Mouse (Mus musculus) CH12.LX (cell line): Measurements from ENCODE around the gene Zc3h18. TPM values are rescaled to one million over a fixed set of nuclear protein-coding genes. Genes with fewer than 3 reads are reported as not detected.
A peak's percentile ranks its signal among the peaks of the same experiment; 100 is the strongest.

ENCODE experiments used
- DNase-seq: peaks from one replicate; pipeline ENCODE4 v3.0.0-alpha.2; 2013; ENCODE audit errors: extremely low read depth
- H3K27ac ChIP-seq: 2 replicates; pipeline ENCODE4 v1.5.1; 2012; ENCODE audit warnings: low read depth, mild to moderate bottlenecking, control low read depth, moderate library complexity; ENCODE audit not compliant: insufficient read depth
- H3K27me3 ChIP-seq: replicated peaks from 2 replicates; pipeline ENCODE3; 2012; ENCODE audit warnings: inconsistent platforms
- H3K36me3 ChIP-seq, 2 experiments: replicated peaks in 1 of 2; 2 replicates each; pipeline versions ENCODE3 to v1.6.1; 2012; ENCODE audit warnings: inconsistent platforms in 1 of 2, low read length in 1 of 2, mild to moderate bottlenecking in 1 of 2, mixed read lengths in 1 of 2, moderate library complexity in 1 of 2; ENCODE audit not compliant: control insufficient read depth in 1 of 2, insufficient read depth in 1 of 2
- H3K4me1 ChIP-seq, 2 experiments: 2 replicates each; pipeline ENCODE4 v1.6.1; 2012; ENCODE audit warnings: inconsistent platforms in 1 of 2, moderate library complexity in 1 of 2; ENCODE audit not compliant: insufficient read depth in 2 of 2, control insufficient read depth in 1 of 2
- H3K4me2 ChIP-seq: 2 replicates; pipeline ENCODE4 v1.6.1; 2012; ENCODE audit warnings: low read depth, mild to moderate bottlenecking, control low read depth; ENCODE audit not compliant: poor library complexity, insufficient read depth, severe bottlenecking
- H3K4me3 ChIP-seq, 3 experiments: fragments of 150-350 bp in 1 of 3; sonication (generic) in 1 of 3; replicated peaks in 1 of 3; 2 replicates each; pipeline versions ENCODE3 to v1.5.1; 2011 to 2012; ENCODE audit warnings: low read depth in 2 of 3, low read length in 2 of 3, mild to moderate bottlenecking in 2 of 3, moderate library complexity in 2 of 3, control low read depth in 1 of 3, improper control_type of control experiment in 1 of 3, inconsistent platforms in 1 of 3, mixed read lengths in 1 of 3; ENCODE audit not compliant: poor library complexity in 1 of 3
- H3K79me2 ChIP-seq: replicated peaks from 2 replicates; pipeline ENCODE4 v1.6.1; 2012; ENCODE audit warnings: mild to moderate bottlenecking, moderate library complexity; ENCODE audit not compliant: control insufficient read depth, poor library complexity, insufficient read depth, severe bottlenecking; ENCODE audit errors: extremely low read depth
- H3K9ac ChIP-seq: 2 replicates; pipeline ENCODE4 v1.6.1; 2012; ENCODE audit warnings: low read depth, mild to moderate bottlenecking, control low read depth, moderate library complexity; ENCODE audit not compliant: insufficient read depth
- H3K9me3 ChIP-seq: replicated peaks from 2 replicates; pipeline ENCODE3; 2012; ENCODE audit warnings: low read length, inconsistent platforms, mixed read lengths
- BHLHE40 ChIP-seq: IDR thresholded peaks from 2 replicates; pipeline ENCODE4 v1.6.1; 2011; ENCODE audit warnings: mild to moderate bottlenecking, low read depth, low read length, improper control_type of control experiment
- CTCF ChIP-seq, 2 experiments: IDR thresholded peaks in 1 of 2; conservative IDR thresholded peaks in 1 of 2; 2 replicates each; pipeline ENCODE4 v1.5.1; 2011 to 2012; ENCODE audit warnings: low read depth in 2 of 2, low read length in 2 of 2, improper control_type of control experiment in 1 of 2, inconsistent platforms in 1 of 2, mild to moderate bottlenecking in 1 of 2, moderate library complexity in 1 of 2
- E2F4 ChIP-seq: IDR thresholded peaks from 2 replicates; pipeline ENCODE4 v1.6.1; 2011; ENCODE audit warnings: low read depth, low read length, improper control_type of control experiment; ENCODE audit not compliant: insufficient replicate concordance
- ELF1 ChIP-seq: IDR thresholded peaks from 2 replicates; pipeline ENCODE4 v1.6.1; 2014; ENCODE audit warnings: low read depth, mild to moderate bottlenecking, inconsistent platforms, low read length, improper control_type of control experiment
- EP300 ChIP-seq: IDR thresholded peaks from 2 replicates; pipeline ENCODE4 v1.6.1; 2011; ENCODE audit warnings: low read length, improper control_type of control experiment
- ETS1 ChIP-seq: conservative IDR thresholded peaks from 2 replicates; pipeline ENCODE4 v1.6.1; 2012; ENCODE audit warnings: low read depth, mild to moderate bottlenecking, inconsistent platforms, low read length, improper control_type of control experiment, moderate library complexity
- HCFC1 ChIP-seq: IDR thresholded peaks from 2 replicates; pipeline ENCODE4 v1.6.1; 2012; ENCODE audit warnings: low read depth, mild to moderate bottlenecking, inconsistent platforms, low read length, improper control_type of control experiment
- IRF4 ChIP-seq: IDR thresholded peaks from 2 replicates; pipeline ENCODE4 v1.6.1; 2014; ENCODE audit warnings: low read depth, mild to moderate bottlenecking, inconsistent platforms, low read length, improper control_type of control experiment
- JUN ChIP-seq: IDR thresholded peaks from 2 replicates; pipeline ENCODE4 v1.6.1; 2011; ENCODE audit warnings: low read depth, mild to moderate bottlenecking, low read length, improper control_type of control experiment, moderate library complexity; ENCODE audit not compliant: insufficient read depth
- JUND ChIP-seq: conservative IDR thresholded peaks from 2 replicates; pipeline ENCODE4 v1.6.1; 2011; ENCODE audit warnings: low read depth, low read length, improper control_type of control experiment
- KAT2A ChIP-seq: IDR thresholded peaks from 2 replicates; pipeline ENCODE4 v1.6.1; 2012; ENCODE audit warnings: low read length, improper control_type of control experiment, inconsistent platforms; ENCODE audit not compliant: insufficient replicate concordance
- MAFK ChIP-seq: IDR thresholded peaks from 2 replicates; pipeline ENCODE4 v1.6.1; 2011; ENCODE audit warnings: low read length, improper control_type of control experiment; ENCODE audit not compliant: insufficient replicate concordance
- MAX ChIP-seq: IDR thresholded peaks from 2 replicates; pipeline ENCODE4 v1.6.1; 2011; ENCODE audit warnings: low read length, improper control_type of control experiment
- MEF2A ChIP-seq: IDR thresholded peaks from 2 replicates; pipeline ENCODE4 v1.6.1; 2014; ENCODE audit warnings: low read depth, mild to moderate bottlenecking, inconsistent platforms, low read length, improper control_type of control experiment, borderline replicate concordance
- MXI1 ChIP-seq: IDR thresholded peaks from 2 replicates; pipeline ENCODE4 v1.6.1; 2011; ENCODE audit warnings: mild to moderate bottlenecking, low read depth, low read length, improper control_type of control experiment
- MYC ChIP-seq: IDR thresholded peaks from 2 replicates; pipeline ENCODE4 v1.6.1; 2011; ENCODE audit warnings: low read depth, mild to moderate bottlenecking, improper control_type of control experiment, low read length
- NRF1 ChIP-seq: IDR thresholded peaks from 2 replicates; pipeline ENCODE4 v1.6.1; 2014; ENCODE audit warnings: low read depth, mild to moderate bottlenecking, inconsistent platforms, low read length, improper control_type of control experiment, moderate library complexity
- PAX5 ChIP-seq: IDR thresholded peaks from 2 replicates; pipeline ENCODE4 v1.6.1; 2012; ENCODE audit warnings: low read length, inconsistent platforms, mixed read lengths
- POLR2A ChIP-seq: IDR thresholded peaks from 2 replicates; pipeline ENCODE4 v1.6.1; 2011; ENCODE audit warnings: low read depth, mild to moderate bottlenecking, improper control_type of control experiment, low read length
- RAD21 ChIP-seq: IDR thresholded peaks from 2 replicates; pipeline ENCODE4 v1.6.1; 2011; ENCODE audit warnings: low read depth, mild to moderate bottlenecking, low read length, improper control_type of control experiment, moderate library complexity
- RCOR1 ChIP-seq: conservative IDR thresholded peaks from 2 replicates; pipeline ENCODE4 v1.6.1; 2012; ENCODE audit warnings: low read depth, mild to moderate bottlenecking, inconsistent platforms, low read length, improper control_type of control experiment
- SIN3A ChIP-seq: IDR thresholded peaks from 2 replicates; pipeline ENCODE4 v1.6.1; 2012; ENCODE audit warnings: low read length, improper control_type of control experiment, inconsistent platforms
- SMC3 ChIP-seq: IDR thresholded peaks from 2 replicates; pipeline ENCODE4 v1.6.1; 2011; ENCODE audit warnings: low read depth, low read length, improper control_type of control experiment
- TBP ChIP-seq: conservative IDR thresholded peaks from 2 replicates; pipeline ENCODE4 v1.6.1; 2011; ENCODE audit warnings: low read depth, low read length, improper control_type of control experiment
- TCF12 ChIP-seq: IDR thresholded peaks from 2 replicates; pipeline ENCODE4 v1.6.1; 2014; ENCODE audit warnings: low read depth, mild to moderate bottlenecking, inconsistent platforms, low read length, improper control_type of control experiment
- UBTF ChIP-seq: IDR thresholded peaks from 2 replicates; pipeline ENCODE4 v1.6.1; 2012; ENCODE audit warnings: low read depth, mild to moderate bottlenecking, inconsistent platforms, low read length, improper control_type of control experiment, moderate library complexity
- USF1 ChIP-seq: IDR thresholded peaks from 2 replicates; pipeline ENCODE4 v1.6.1; 2014; ENCODE audit warnings: low read depth, mild to moderate bottlenecking, inconsistent platforms, low read length, improper control_type of control experiment
- USF2 ChIP-seq: conservative IDR thresholded peaks from 2 replicates; pipeline ENCODE4 v1.6.1; 2011; ENCODE audit warnings: low read depth, low read length, improper control_type of control experiment
- ZC3H11A ChIP-seq: IDR thresholded peaks from 2 replicates; pipeline ENCODE4 v1.6.1; 2012; ENCODE audit warnings: low read depth, mild to moderate bottlenecking, inconsistent platforms, low read length, improper control_type of control experiment
- ZKSCAN1 ChIP-seq: IDR thresholded peaks from 2 replicates; pipeline ENCODE4 v1.6.1; 2012; ENCODE audit warnings: low read depth, inconsistent platforms, low read length, improper control_type of control experiment, borderline replicate concordance
- ZMIZ1 ChIP-seq: IDR thresholded peaks from 2 replicates; pipeline ENCODE4 v1.6.1; 2012; ENCODE audit warnings: low read depth, mild to moderate bottlenecking, inconsistent platforms, low read length, improper control_type of control experiment
- dilution Hi-C: fragments of 300-500 bp; cut with MboI; formaldehyde crosslinking; loops from 2 replicates; pipeline ENCODE4 v1.14.3; 2020; ENCODE audit warnings: low sequenced_read_pairs; ENCODE audit not compliant: extremely low pct_unique_long_range_greater_than_20kb, extremely low pct_ligation_motif_present
- in situ Hi-C: fragments of 300-500 bp; cut with MboI; formaldehyde crosslinking; loops from 3 replicates; pipeline ENCODE4 v1.14.3; 2019; ENCODE audit warnings: low sequenced_read_pairs, low pct_ligation_motif_present, low pct_unique_long_range_greater_than_20kb, mixed read lengths
- polyA plus RNA-seq: library from polyadenylated mRNA; unstranded; fragments of >175 nt; gene quantifications from 2 replicates; pipeline ENCODE4 v1.2.1, GENCODE M21; 2012; ENCODE audit warnings: low read depth; ENCODE audit not compliant: insufficient read length
- total RNA-seq, 2 experiments: library from RNA; depleted of rRNA; stranded (reverse); fragments of 300-350 nt in 1 of 2; fragments of >200 nt in 1 of 2; gene quantifications; 2 replicates each; pipeline ENCODE4 v1.2.3; 2012 to 2014

The Zc3h18 gene
- total and polyA plus RNA-seq, 3 experiments = 34.6 to 83.0 (median 58.5) TPM

GRCm38 (mm10) chr8:122428163-122428562 lies 51.8 kb downstream of the Zc3h18 start:
- no peaks in the 10 kb centered on the region for H3K27me3 ChIP-seq
- H3K4me1 ChIP-seq = peaks cover 29 to 63% of the 10 kb centered on the region in 2 experiments
- H3K9me3 ChIP-seq = no peaks in the 10 kb centered on the region
- peak overlapping the region in 1 of 3 experiments; percentile 85 for H3K4me3 ChIP-seq
- no peak for DNase-seq
- no peak overlapping the region for H3K9ac ChIP-seq
- dilution Hi-C loops (no loop called here), in situ Hi-C loops (loop anchor here (25.0 kb wide), 1 partner anchor 841 kb away; the partner anchor contains the start of genes Fbxo31 and Map1lc3b)
- H3K4me2 ChIP-seq = no peak overlapping the region
- TF ChIP-seq ZC3H11A (no peak), USF2 (no peak), BHLHE40 (no peak), ZKSCAN1 (no peak), KAT2A (no peak), E2F4 (no peak), MXI1 (no peak), MAX (no peak), MEF2A (no peak), USF1 (no peak), CTCF (conservative IDR thresholded peaks at IDR 0.05 in 1 of 2, IDR thresholded peaks at IDR 0.05 in 1 of 2; ENCODE audit: low read depth in 2 of 2, low read length in 2 of 2) (no peak), HCFC1 (no peak), JUND (no peak), ETS1 (no peak), RAD21 (no peak), EP300 (no peak), JUN (no peak), SMC3 (no peak), MAFK (no peak), UBTF (no peak)
- H3K36me3 ChIP-seq = peaks cover 51 to 67% of the 10 kb centered on the region in 2 experiments
- no peak overlapping the region for H3K27ac ChIP-seq
- peaks cover 44% of the 10 kb centered on the region for H3K79me2 ChIP-seq

DNA sequence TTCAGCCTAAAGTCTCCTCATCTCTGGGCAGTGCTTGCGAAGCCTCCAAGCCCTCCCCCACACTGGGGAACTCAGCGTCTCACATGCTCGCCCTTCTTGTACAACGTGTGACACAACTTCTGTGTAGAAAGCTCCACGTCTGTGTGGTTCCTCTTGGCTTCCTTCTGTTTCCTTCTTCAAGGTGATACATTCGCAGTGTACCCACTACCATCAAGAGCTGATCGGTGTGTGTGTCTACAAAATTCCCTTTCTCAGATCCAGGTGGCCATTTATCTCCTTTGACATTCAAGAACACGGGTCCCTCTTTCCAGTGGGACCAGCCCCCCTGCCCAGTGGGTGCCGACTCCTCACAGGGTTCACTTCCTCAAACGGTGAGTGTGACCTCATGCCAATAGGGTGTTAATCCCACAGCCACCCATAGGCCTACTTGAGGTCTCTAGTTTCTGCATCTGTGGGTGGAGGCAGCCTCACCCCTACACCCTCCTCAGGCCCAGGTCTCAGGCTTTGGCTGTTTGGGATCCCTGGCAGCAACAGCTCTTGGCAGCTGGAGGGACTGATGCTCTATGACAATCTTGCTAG lies 53.7 kb downstream of the Zc3h18 start:
- H3K4me3 ChIP-seq = peak overlapping the region; percentile 43 to 85 (median 48)
- peak overlapping the region; percentile 92 for H3K4me2 ChIP-seq
- no peaks in the 10 kb centered on the region for H3K9me3 ChIP-seq
- H3K4me1 ChIP-seq = peaks cover 41 to 61% of the 10 kb centered on the region in 2 experiments
- no peaks in the 10 kb centered on the region for H3K27me3 ChIP-seq
- peak overlapping the region; percentile 98 for H3K27ac ChIP-seq
- dilution Hi-C loops (no loop called here), in situ Hi-C loops (loop anchor here (25.0 kb wide), 1 partner anchor 843 kb away; the partner anchor contains the start of genes Fbxo31 and Map1lc3b)
- H3K36me3 ChIP-seq = peaks cover 35 to 63% of the 10 kb centered on the region in 2 experiments
- DNase-seq = peak; percentile 91
- H3K79me2 ChIP-seq = peaks cover 44% of the 10 kb centered on the region
- peak overlapping the region; percentile 93 for H3K9ac ChIP-seq
- TF ChIP-seq JUN = peak; percentile 20
- TF ChIP-seq JUND = 0 out of 2 replicates have a peak, but pooled peaks have one; percentile 12
- TF ChIP-seq PAX5 = no peak
- TF ChIP-seq ELF1 = peak; percentile 62
- TF ChIP-seq SMC3 = no peak
- TF ChIP-seq ZKSCAN1 = no peak
- TF ChIP-seq MXI1 = peak; percentile 74
- no peak for TF ChIP-seq USF1
- peak; percentile 83 for TF ChIP-seq MYC
- TF ChIP-seq NRF1 = peak; percentile 38; the same call in 1 of the 2 replicates
- TF ChIP-seq RCOR1 = peak; percentile 72; the same call in 1 of the 2 replicates
- peak; percentile 79 for TF ChIP-seq ETS1
- 0 out of 2 replicates have a peak, but pooled peaks have one; percentile 53 for TF ChIP-seq UBTF
- peak; percentile 57 for TF ChIP-seq ZMIZ1
- TF ChIP-seq TBP = peak; percentile 45; the same call in 1 of the 2 replicates
- peak; percentile 83 for TF ChIP-seq MAX
- TF ChIP-seq BHLHE40 = peak; percentile 76
- TF ChIP-seq POLR2A = peak; percentile 43
- TF ChIP-seq SIN3A = peak; percentile 83
- peak; percentile 55; the same call in 1 of the 2 replicates for TF ChIP-seq TCF12
- TF ChIP-seq IRF4 = peak; percentile 87
